Mouse (Mus musculus) cerebellum, adult 2 months (tissue): ENCODE measurements around the gene Tmem248. TPM values are rescaled to one million over a fixed set of nuclear protein-coding genes. Genes with fewer than 3 reads are reported as not detected.

ENCODE experiments used
- DNase-seq, 2 experiments: peaks; one replicate each; pipeline ENCODE4 v3.0.0; 2021
- H3K27ac ChIP-seq: fragments of 200-500 bp; 2 replicates; pipeline ENCODE4 v1.5.1; 2012; ENCODE audit warnings: low read length, control low read depth, inconsistent platforms; ENCODE audit not compliant: insufficient read depth
- H3K27me3 ChIP-seq: fragments of 200-500 bp; 2 replicates; pipeline ENCODE4 v1.6.1; 2012; ENCODE audit warnings: inconsistent platforms, mild to moderate bottlenecking, low read length, moderate library complexity; ENCODE audit not compliant: control insufficient read depth, insufficient read depth
- H3K4me1 ChIP-seq: fragments of 200-500 bp; 2 replicates; pipeline ENCODE4 v1.6.1; 2011; ENCODE audit warnings: low read length; ENCODE audit not compliant: control insufficient read depth, insufficient read depth
- H3K4me3 ChIP-seq: fragments of 200-500 bp; replicated peaks from 2 replicates; pipeline ENCODE3; 2011; ENCODE audit warnings: mild to moderate bottlenecking, low read depth, low read length, control low read depth; ENCODE audit not compliant: insufficient read depth
- CTCF ChIP-seq: fragments of 200-500 bp; IDR thresholded peaks from 2 replicates; pipeline ENCODE4 v1.5.1; 2011; ENCODE audit warnings: low read depth, mild to moderate bottlenecking, control low read depth, low read length, moderate library complexity, borderline replicate concordance; ENCODE audit not compliant: insufficient read depth
- POLR2A ChIP-seq: fragments of 200-500 bp; IDR thresholded peaks from 2 replicates; pipeline ENCODE4 v1.6.1; 2011; ENCODE audit warnings: low read length, control low read depth, borderline replicate concordance; ENCODE audit not compliant: insufficient read depth
- WGBS: fragments of 180-500 bp; shearing (Covaris S2); methylation state at CpG from one replicate; pipeline ENCODE4 v1.1.7; 2018; 5-methylcytosine and 5-hydroxymethylcytosine counted together
- polyA plus RNA-seq: library from polyadenylated mRNA; depleted of rRNA; stranded (reverse); fragments of >200 nt; gene quantifications from 2 replicates; pipeline ENCODE4 v1.2.3, GENCODE M21; 2012; rRNA removed

Tmem248 gene
- polyA plus RNA-seq, 1 experiment, result 38.1 TPM

- no peak overlapping the region for H3K4me3 ChIP-seq
- no peaks in the 10 kb centered on the region for H3K27me3 ChIP-seq
- WGBS, result 99% methylated on average over 6 of the region's 6 CpGs
- H3K4me1 ChIP-seq, result peaks cover 6% of the 10 kb centered on the region; the same call in 1 of the 2 replicates
- no peak overlapping the region for H3K27ac ChIP-seq
- no peak for TF ChIP-seq POLR2A
- peak; percentile 29 for TF ChIP-seq CTCF
- no peak for DNase-seq
These were observed 73.4 kb downstream of the Tmem248 start for GRCm38 (mm10) chr5:130290242-130290641.

GRCm38 (mm10) chr5:130290775-130291174, 73.9 kb downstream of the Tmem248 start:
- TF ChIP-seq POLR2A (no peak), CTCF (no peak)
- Histone ChIP-seq H3K4me1 (peaks cover 6% of the 10 kb centered on the region; the same call in 1 of the 2 replicates), H3K27ac (no peak overlapping the region), H3K27me3 (no peaks in the 10 kb centered on the region), H3K4me3 (no peak overlapping the region)
- DNase-seq, result peak; percentile 69 to 82
- WGBS, result 15% methylated on average over 12 of the region's 12 CpGs

GRCm38 (mm10) chr5:130292976-130293375, 76.1 kb downstream of the Tmem248 start:
- no peak overlapping the region for H3K4me3 ChIP-seq
- TF ChIP-seq CTCF (no peak), POLR2A (no peak)
- peaks cover 6% of the 10 kb centered on the region; the same call in 1 of the 2 replicates for H3K4me1 ChIP-seq
- no peak for DNase-seq
- H3K27me3 ChIP-seq, result no peaks in the 10 kb centered on the region
- WGBS, result 56% methylated on average over 4 of the region's 4 CpGs
- H3K27ac ChIP-seq, result no peak overlapping the region

Other genes starting within 250 kb of the Tmem248 start
- 18.9 and 19.3 TPM in 2 replicates for gene Gusb, start 214.0 kb upstream of the Tmem248 start, polyA plus RNA-seq
- gene Asl, start 187.8 kb upstream of the Tmem248 start, polyA plus RNA-seq, result 27.0 and 28.7 TPM in 2 replicates
- 34.9 and 38.9 TPM in 2 replicates for gene Crcp, start 187.8 kb upstream of the Tmem248 start, polyA plus RNA-seq
- gene Tpst1, start 143.8 kb upstream of the Tmem248 start, polyA plus RNA-seq, result 36.3 and 41.6 TPM in 2 replicates
- 12.5 and 13.9 TPM in 2 replicates for gene Kctd7, start 72.2 kb upstream of the Tmem248 start, polyA plus RNA-seq
- gene Rabgef1, start 45.3 kb upstream of the Tmem248 start, polyA plus RNA-seq, result 43.8 and 45.0 TPM in 2 replicates
- gene Sbds, start 38.4 kb downstream of the Tmem248 start, polyA plus RNA-seq, result 92.5 and 95.5 TPM in 2 replicates
- gene Tyw1, start 38.5 kb downstream of the Tmem248 start, polyA plus RNA-seq, result 17.8 and 17.9 TPM in 2 replicates
- gene Caln1, start 152.4 kb downstream of the Tmem248 start, polyA plus RNA-seq, result 123 and 141 TPM in 2 replicates
- gene A330070K13Rik, start 167.6 kb downstream of the Tmem248 start, polyA plus RNA-seq, result 1.4 and 1.8 TPM in 2 replicates